Mouse (Mus musculus) limb, embryonic 15.5 days (tissue): ENCODE results near the gene Ndufa8. TPM values are rescaled to one million over a fixed set of nuclear protein-coding genes. Genes with fewer than 3 reads are reported as not detected.

ENCODE experiments used
- ATAC-seq: fragments of 200-750 bp; cut with Nextera tagmentation; 2 replicates; pipeline ENCODE4 v1.8.0; 2017; ENCODE audit warnings: low read depth, moderate TSS enrichment; ENCODE audit not compliant: insufficient number of reproducible peaks, low FRiP score, low TSS enrichment
- H3K27ac ChIP-seq: fragments of 300-500 bp; sonication (generic); 2 replicates; pipeline ENCODE4 v1.5.1; 2015; ENCODE audit warnings: moderate library complexity, mild to moderate bottlenecking, inconsistent platforms
- H3K27me3 ChIP-seq: fragments of 300-500 bp; sonication (generic); 2 replicates; pipeline ENCODE4 v1.6.1; 2015; ENCODE audit warnings: inconsistent platforms
- H3K36me3 ChIP-seq: fragments of 300-500 bp; sonication (generic); 2 replicates; pipeline ENCODE4 v1.6.1; 2015; ENCODE audit warnings: inconsistent platforms
- H3K4me1 ChIP-seq: fragments of 300-500 bp; sonication (generic); 2 replicates; pipeline ENCODE4 v1.6.1; 2015; ENCODE audit warnings: inconsistent platforms
- H3K4me2 ChIP-seq: fragments of 300-500 bp; sonication (generic); 2 replicates; pipeline ENCODE4 v1.6.1; 2015; ENCODE audit warnings: mild to moderate bottlenecking, inconsistent platforms
- H3K4me3 ChIP-seq: fragments of 300-500 bp; sonication (generic); 2 replicates; pipeline ENCODE4 v1.5.1; 2015; ENCODE audit warnings: mild to moderate bottlenecking, inconsistent platforms
- H3K9ac ChIP-seq: fragments of 300-500 bp; sonication (generic); 2 replicates; pipeline ENCODE4 v1.6.1; 2015; ENCODE audit warnings: inconsistent platforms
- H3K9me3 ChIP-seq: fragments of 300-500 bp; sonication (generic); 2 replicates; pipeline ENCODE4 v1.6.1; 2016; ENCODE audit warnings: inconsistent platforms
- WGBS: fragments of 180-500 bp; shearing (Covaris S2); methylation state at CpG from one replicate; pipeline ENCODE4 v1.1.7; 2015; 5-methylcytosine and 5-hydroxymethylcytosine counted together
- polyA plus RNA-seq: library from polyadenylated mRNA; unstranded; fragments of >200 nt; fragmentation: Nextera tagmentation; extraction: Ambion mirVana; gene quantifications from 2 replicates; pipeline ENCODE4 v1.2.1, GENCODE M21; 2015

Ndufa8 gene
- polyA plus RNA-seq, 1 experiment from 2014 or later: 210 TPM

DNA sequence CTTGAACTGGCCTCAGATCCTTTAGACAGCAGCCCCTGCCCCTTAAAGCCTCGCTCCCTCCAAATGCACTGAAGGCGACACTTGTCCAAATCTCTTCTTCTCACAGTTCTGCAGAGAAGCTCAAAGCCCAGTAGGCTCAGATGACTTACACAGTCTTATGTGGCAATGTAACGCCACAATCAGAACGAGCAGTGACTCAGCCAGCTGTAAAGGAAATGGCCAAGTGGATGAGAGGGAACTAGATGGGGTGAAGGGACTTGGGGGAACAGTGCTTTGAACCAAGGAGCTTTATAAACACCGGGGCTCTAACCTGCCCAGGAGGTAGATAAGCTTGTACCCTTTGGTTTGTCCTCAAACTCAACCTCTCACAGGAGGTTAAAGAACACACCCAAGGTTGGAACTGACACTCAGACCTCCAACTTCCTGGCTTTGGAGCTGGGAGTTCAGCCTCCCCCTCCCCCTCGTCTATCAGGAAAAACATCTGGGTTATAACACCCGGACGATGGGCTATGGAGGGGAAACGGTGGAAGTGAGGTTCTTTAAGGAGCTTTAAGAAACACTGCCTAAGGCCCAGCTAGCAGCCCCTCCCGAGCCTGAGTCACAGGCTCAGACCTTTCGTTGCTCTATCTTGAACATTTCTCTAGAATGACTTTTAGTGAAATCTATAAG is 13.7 kb downstream of the Ndufa8 start:
- no peaks in the 10 kb centered on the region for H3K9me3 ChIP-seq
- H3K4me3 ChIP-seq: no peak overlapping the region
- peaks cover 39% of the 10 kb centered on the region for H3K36me3 ChIP-seq
- H3K27me3 ChIP-seq: no peaks in the 10 kb centered on the region
- no peaks in the 10 kb centered on the region for H3K4me1 ChIP-seq
- no peak overlapping the region for H3K9ac ChIP-seq
- ATAC-seq: no peak
- no peak overlapping the region for H3K4me2 ChIP-seq
- H3K27ac ChIP-seq: no peak overlapping the region
- 49% methylated on average over 11 of the region's 11 CpGs for WGBS

- H3K27me3 ChIP-seq: no peaks in the 10 kb centered on the region
- no peak overlapping the region for H3K4me2 ChIP-seq
- no peak overlapping the region for H3K9ac ChIP-seq
- ATAC-seq: no peak
- no peak overlapping the region for H3K4me3 ChIP-seq
- 81% methylated on average over 7 of the region's 7 CpGs for WGBS
- H3K4me1 ChIP-seq: no peaks in the 10 kb centered on the region
- H3K9me3 ChIP-seq: no peaks in the 10 kb centered on the region
- H3K27ac ChIP-seq: no peak overlapping the region
- peaks cover 39% of the 10 kb centered on the region for H3K36me3 ChIP-seq
These were observed 14.3 kb downstream of the Ndufa8 start for GRCm38 (mm10) chr2:36034898-36035297.

- Histone ChIP-seq H3K27ac (no peak overlapping the region), H3K4me3 (no peak overlapping the region), H3K4me1 (no peaks in the 10 kb centered on the region), H3K9ac (no peak overlapping the region), H3K4me2 (no peak overlapping the region), H3K9me3 (no peaks in the 10 kb centered on the region), H3K36me3 (peaks cover 31% of the 10 kb centered on the region), H3K27me3 (no peaks in the 10 kb centered on the region)
- ATAC-seq: no peak
- WGBS: 61% methylated on average over 7 of the region's 7 CpGs
These were observed 15.2 kb downstream of the Ndufa8 start for GRCm38 (mm10) chr2:36033966-36034365.

DNA sequence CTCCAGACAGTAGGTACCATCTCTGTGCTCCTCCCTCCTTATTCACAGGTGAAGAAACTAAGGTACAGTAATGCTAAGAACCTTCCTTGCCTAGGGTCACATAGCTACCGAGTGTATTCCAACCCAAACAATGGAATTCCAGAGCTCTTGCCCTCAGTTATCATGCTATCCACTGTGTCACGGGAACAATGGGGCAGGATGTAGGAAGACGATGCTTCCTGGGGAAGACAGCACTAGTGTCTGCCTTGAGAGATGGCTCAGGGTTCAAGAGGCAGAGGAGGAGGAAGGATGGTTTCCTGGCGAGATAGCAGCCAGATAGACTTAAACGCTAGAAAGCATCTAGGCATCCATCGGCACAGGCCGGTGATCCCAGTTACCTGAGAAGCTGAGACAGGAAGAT is 16.3 kb downstream of the Ndufa8 start:
- H3K9me3 ChIP-seq: no peaks in the 10 kb centered on the region

GRCm38 (mm10) chr2:36023291-36023690 is 25.9 kb downstream of the Ndufa8 start:
- no peaks in the 10 kb centered on the region for H3K36me3 ChIP-seq
- no peaks in the 10 kb centered on the region for H3K9me3 ChIP-seq
- H3K9ac ChIP-seq: no peak overlapping the region
- ATAC-seq: no peak
- 60% methylated on average over 3 of the region's 3 CpGs for WGBS
- no peak overlapping the region for H3K4me2 ChIP-seq
- peaks cover 7% of the 10 kb centered on the region for H3K4me1 ChIP-seq
- no peak overlapping the region for H3K4me3 ChIP-seq
- H3K27me3 ChIP-seq: peaks cover 15% of the 10 kb centered on the region; the same call in 1 of the 2 replicates
- no peak overlapping the region for H3K27ac ChIP-seq

More for the DNA sequence above, 16.3 kb downstream of the Ndufa8 start:
- 79% methylated on average over 7 of the region's 7 CpGs for WGBS
- Histone ChIP-seq H3K27me3 (no peaks in the 10 kb centered on the region), H3K36me3 (peaks cover 22% of the 10 kb centered on the region), H3K4me3 (no peak overlapping the region), H3K4me1 (no peaks in the 10 kb centered on the region), H3K9ac (no peak overlapping the region), H3K27ac (no peak overlapping the region), H3K4me2 (no peak overlapping the region)
- ATAC-seq: no peak

DNA sequence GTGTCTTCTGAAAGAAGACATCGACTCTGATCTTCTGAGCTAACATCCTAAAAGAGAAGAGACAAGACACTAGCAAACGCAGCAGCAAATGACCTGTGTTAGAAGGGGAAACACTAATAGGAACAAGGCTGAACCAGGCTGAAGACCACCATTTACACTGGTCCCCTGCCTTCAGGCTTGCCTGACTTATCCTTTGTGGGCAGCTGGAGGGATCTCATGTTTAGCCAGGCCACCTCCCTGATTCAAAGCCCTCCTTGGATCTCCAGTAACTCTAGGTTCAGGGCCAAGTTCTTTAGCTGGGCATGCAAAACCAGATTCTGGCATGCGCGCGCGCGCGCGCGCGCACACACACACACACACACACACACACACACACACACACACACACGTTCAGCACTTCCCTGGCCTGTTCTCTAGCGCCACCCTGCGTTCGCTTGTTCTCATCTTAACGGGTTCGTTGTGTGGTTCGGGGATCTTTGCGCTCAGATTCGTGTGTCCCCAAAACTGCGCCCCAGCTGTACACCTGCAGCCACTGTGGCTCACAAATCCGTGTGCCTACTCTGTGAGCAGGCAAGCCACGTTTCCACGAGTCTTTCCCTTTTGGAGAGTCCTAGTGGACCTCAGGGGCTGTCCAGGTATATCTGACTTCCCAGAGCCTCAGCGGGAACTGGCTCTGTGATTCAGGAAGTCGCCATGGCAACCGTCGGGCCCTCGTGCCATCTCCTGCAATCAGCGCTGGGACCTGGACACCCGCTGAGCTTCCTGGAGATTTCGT is 27.6 kb downstream of the Ndufa8 start:
- no peaks in the 10 kb centered on the region for H3K36me3 ChIP-seq
- H3K27ac ChIP-seq: no peak overlapping the region
- WGBS: 13% methylated on average over 32 of the region's 32 CpGs
- peaks cover 7% of the 10 kb centered on the region for H3K4me1 ChIP-seq
- H3K9me3 ChIP-seq: no peaks in the 10 kb centered on the region
- ATAC-seq: no peak
- H3K27me3 ChIP-seq: peaks cover 15% of the 10 kb centered on the region; the same call in 1 of the 2 replicates
- H3K4me2 ChIP-seq: peak overlapping the region; percentile 48
- H3K4me3 ChIP-seq: peak overlapping the region; percentile 31
- no peak overlapping the region for H3K9ac ChIP-seq

- Histone ChIP-seq H3K4me2 (no peak overlapping the region), H3K27ac (no peak overlapping the region), H3K9ac (no peak overlapping the region), H3K36me3 (no peaks in the 10 kb centered on the region), H3K4me3 (no peak overlapping the region), H3K27me3 (peaks cover 28% of the 10 kb centered on the region), H3K9me3 (no peaks in the 10 kb centered on the region), H3K4me1 (peaks cover 11% of the 10 kb centered on the region)
- no peak for ATAC-seq
- WGBS: 59% methylated on average over 12 of the region's 12 CpGs
These were observed 36.2 kb downstream of the Ndufa8 start for GRCm38 (mm10) chr2:36013010-36013409.

- no peaks in the 10 kb centered on the region for H3K9me3 ChIP-seq
- H3K4me1 ChIP-seq: peaks cover 11% of the 10 kb centered on the region
- no peaks in the 10 kb centered on the region for H3K36me3 ChIP-seq
- no peak overlapping the region for H3K27ac ChIP-seq
- ATAC-seq: no peak
- H3K27me3 ChIP-seq: peaks cover 28% of the 10 kb centered on the region
- peak overlapping the region; percentile 88 for H3K4me2 ChIP-seq
- under 1% methylated on average over 44 of the region's 44 CpGs for WGBS
- peak overlapping the region; percentile 46 for H3K4me3 ChIP-seq
- peak overlapping the region; percentile 23 for H3K9ac ChIP-seq
These were observed 37.8 kb downstream of the Ndufa8 start for GRCm38 (mm10) chr2:36011331-36011825.

GRCm38 (mm10) chr2:36010579-36010978 is 38.6 kb downstream of the Ndufa8 start:
- H3K4me1 ChIP-seq: peaks cover 11% of the 10 kb centered on the region
- no peak overlapping the region for H3K9ac ChIP-seq
- no peaks in the 10 kb centered on the region for H3K36me3 ChIP-seq
- H3K9me3 ChIP-seq: no peaks in the 10 kb centered on the region
- WGBS: 40% methylated on average over 8 of the region's 8 CpGs
- no peak overlapping the region for H3K27ac ChIP-seq
- peaks cover 31% of the 10 kb centered on the region for H3K27me3 ChIP-seq
- H3K4me3 ChIP-seq: peak overlapping the region; percentile 46
- H3K4me2 ChIP-seq: peak overlapping the region; percentile 88
- no peak for ATAC-seq

DNA sequence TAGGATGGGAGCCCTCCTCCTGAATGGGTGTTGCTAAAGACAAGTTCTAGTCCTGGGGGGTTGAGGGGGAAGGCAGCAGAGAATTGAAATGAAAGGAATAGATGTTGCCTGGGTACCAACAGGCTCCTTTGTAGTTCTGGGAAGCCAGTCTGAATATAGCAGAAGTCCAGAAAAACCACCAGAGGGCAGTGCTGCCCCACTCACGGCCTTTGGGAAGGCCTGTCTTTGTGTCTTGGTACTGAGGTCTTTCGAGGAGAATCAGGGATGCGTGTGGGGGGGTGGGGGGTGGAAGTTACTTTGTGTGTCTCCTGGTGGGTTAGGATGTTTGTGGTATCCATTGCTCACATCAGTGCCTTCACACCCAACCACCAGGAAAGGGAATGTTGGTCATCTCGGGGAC is 39.8 kb downstream of the Ndufa8 start:
- 23% methylated on average over 4 of the region's 4 CpGs for WGBS
- H3K4me3 ChIP-seq: no peak overlapping the region
- H3K4me1 ChIP-seq: peaks cover 11% of the 10 kb centered on the region
- no peaks in the 10 kb centered on the region for H3K9me3 ChIP-seq
- no peak overlapping the region for H3K9ac ChIP-seq
- H3K36me3 ChIP-seq: no peaks in the 10 kb centered on the region
- H3K4me2 ChIP-seq: no peak overlapping the region
- ATAC-seq: no peak
- H3K27me3 ChIP-seq: peaks cover 31% of the 10 kb centered on the region
- H3K27ac ChIP-seq: no peak overlapping the region

DNA sequence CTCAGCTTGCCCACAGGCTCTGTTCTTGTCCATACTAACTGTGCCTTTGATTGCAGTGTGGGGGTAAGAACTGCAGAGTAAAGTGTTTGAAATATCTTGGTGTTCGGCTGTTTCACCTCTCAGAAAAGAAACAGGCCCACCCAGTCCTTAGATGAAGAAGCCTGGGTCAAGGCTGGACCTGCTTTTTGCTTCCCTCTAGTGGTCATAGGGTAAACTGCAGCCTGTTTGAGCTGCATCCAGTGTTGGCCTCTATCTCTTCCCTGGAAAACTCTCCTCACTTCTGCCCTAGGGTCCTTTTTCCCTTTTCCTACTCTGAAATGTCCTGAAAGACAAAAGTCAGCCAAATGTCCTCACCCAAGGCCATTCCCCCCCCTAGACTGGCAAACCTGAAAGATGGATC is 41.1 kb downstream of the Ndufa8 start:
- no peaks in the 10 kb centered on the region for H3K36me3 ChIP-seq
- H3K4me2 ChIP-seq: no peak overlapping the region
- 31% methylated on average over 1 of the region's 1 CpGs for WGBS
- peaks cover 11% of the 10 kb centered on the region for H3K4me1 ChIP-seq
- H3K27me3 ChIP-seq: peaks cover 30% of the 10 kb centered on the region
- no peak for ATAC-seq
- H3K4me3 ChIP-seq: no peak overlapping the region
- no peak overlapping the region for H3K9ac ChIP-seq
- H3K9me3 ChIP-seq: no peaks in the 10 kb centered on the region
- H3K27ac ChIP-seq: no peak overlapping the region

GRCm38 (mm10) chr2:36002188-36002587 is 47.0 kb downstream of the Ndufa8 start:
- no peaks in the 10 kb centered on the region for H3K36me3 ChIP-seq
- 54% methylated on average over 6 of the region's 6 CpGs for WGBS
- 0 out of 2 replicates have a peak, but pooled peaks cover 3% of the 10 kb centered on the region for H3K27me3 ChIP-seq
- H3K27ac ChIP-seq: no peak overlapping the region
- no peak for ATAC-seq
- H3K4me2 ChIP-seq: no peak overlapping the region
- no peak overlapping the region for H3K4me3 ChIP-seq
- H3K9ac ChIP-seq: no peak overlapping the region
- H3K9me3 ChIP-seq: no peaks in the 10 kb centered on the region
- no peaks in the 10 kb centered on the region for H3K4me1 ChIP-seq
